Mouse (Mus musculus) forebrain, embryonic 11.5 days (tissue): ENCODE results near the gene Cfap299. TPM values are rescaled to one million over a fixed set of nuclear protein-coding genes. Genes with fewer than 3 reads are reported as not detected.

Experiments used
- ATAC-seq: fragments of 200-750 bp; cut with Nextera tagmentation; replicated peaks from 2 replicates; pipeline ENCODE4 v1.8.0; 2017; ENCODE audit warnings: moderate TSS enrichment; ENCODE audit not compliant: low FRiP score
- DNase-seq: peaks from one replicate; pipeline ENCODE4 v3.0.0-alpha.2; 2017; ENCODE audit warnings: low spot score
- H3K27ac ChIP-seq: fragments of 300-500 bp; sonication (generic); 2 replicates; pipeline ENCODE4 v1.5.1; 2014; ENCODE audit warnings: low read depth, low read length
- H3K27me3 ChIP-seq: fragments of 300-500 bp; sonication (generic); 2 replicates; pipeline ENCODE4 v1.6.1; 2014; ENCODE audit warnings: mild to moderate bottlenecking, low read length, mixed read lengths; ENCODE audit not compliant: control insufficient read depth, insufficient read depth
- H3K36me3 ChIP-seq: fragments of 300-500 bp; sonication (generic); 2 replicates; pipeline ENCODE4 v1.6.1; 2014; ENCODE audit warnings: mild to moderate bottlenecking, low read length, moderate library complexity, mixed read lengths; ENCODE audit not compliant: control insufficient read depth, insufficient read depth
- H3K4me1 ChIP-seq: fragments of 300-500 bp; sonication (generic); replicated peaks from 2 replicates; pipeline ENCODE4 v1.6.1; 2014; ENCODE audit warnings: low read length, mixed read lengths; ENCODE audit not compliant: control insufficient read depth, insufficient read depth
- H3K4me2 ChIP-seq: fragments of 300-500 bp; sonication (generic); 2 replicates; pipeline ENCODE4 v1.6.1; 2014; ENCODE audit warnings: low read depth, mild to moderate bottlenecking, low read length, moderate library complexity, mixed read lengths; ENCODE audit not compliant: severe bottlenecking
- H3K4me3 ChIP-seq: fragments of 300-500 bp; sonication (generic); 2 replicates; pipeline ENCODE4 v1.5.1; 2014; ENCODE audit warnings: low read depth, low read length
- H3K9ac ChIP-seq: fragments of 300-500 bp; sonication (generic); 2 replicates; pipeline ENCODE4 v1.6.1; 2014; ENCODE audit warnings: low read length
- H3K9me3 ChIP-seq: fragments of 300-500 bp; sonication (generic); 2 replicates; pipeline ENCODE4 v1.6.1; 2016; ENCODE audit warnings: low read length, mixed read lengths; ENCODE audit not compliant: control insufficient read depth
- WGBS: fragments of 180-500 bp; shearing (Covaris S2); extraction: QIAGEN DNeasy Blood & Tissue Kit; methylation state at CpG from one replicate; pipeline ENCODE4 v1.1.7; 2014; 5-methylcytosine and 5-hydroxymethylcytosine counted together
- polyA plus RNA-seq: library from polyadenylated mRNA; unstranded; fragments of >200 nt; fragmentation: Nextera tagmentation; extraction: Ambion mirVana; gene quantifications from 2 replicates; pipeline ENCODE4 v1.2.1, GENCODE M21; 2014

The Cfap299 gene
- polyA plus RNA-seq, 1 experiment from 2014 or later = 0.23 TPM

DNA sequence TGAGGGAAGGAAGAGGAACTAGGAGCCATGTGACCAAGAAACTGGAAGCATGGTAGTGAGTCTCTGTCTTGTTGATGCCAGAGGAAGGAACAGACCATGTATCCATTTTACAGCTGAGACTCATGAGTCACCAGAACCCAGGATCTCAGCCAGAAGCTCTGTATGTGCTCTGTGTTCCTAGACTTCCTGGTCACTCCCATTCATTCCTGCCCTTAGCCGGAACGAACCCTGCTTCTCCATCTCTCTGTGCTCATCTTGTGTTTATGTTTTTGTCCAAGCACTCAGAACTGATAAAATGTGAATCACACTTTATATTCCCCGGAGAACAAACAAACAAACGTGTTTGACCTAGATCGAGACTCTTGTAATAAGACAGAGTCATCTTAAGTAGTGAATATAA, 36.2 kb downstream of the Cfap299 start:
- no peak overlapping the region for H3K4me3 ChIP-seq
- no peaks in the 10 kb centered on the region for H3K9me3 ChIP-seq
- H3K4me1 ChIP-seq = no peaks in the 10 kb centered on the region
- 86% methylated on average over 5 of the region's 5 CpGs for WGBS
- no peak overlapping the region for H3K4me2 ChIP-seq
- DNase-seq (no peak), ATAC-seq (no peak)
- H3K36me3 ChIP-seq = no peaks in the 10 kb centered on the region
- H3K9ac ChIP-seq = no peak overlapping the region
- H3K27ac ChIP-seq = no peak overlapping the region
- H3K27me3 ChIP-seq = no peaks in the 10 kb centered on the region

DNA sequence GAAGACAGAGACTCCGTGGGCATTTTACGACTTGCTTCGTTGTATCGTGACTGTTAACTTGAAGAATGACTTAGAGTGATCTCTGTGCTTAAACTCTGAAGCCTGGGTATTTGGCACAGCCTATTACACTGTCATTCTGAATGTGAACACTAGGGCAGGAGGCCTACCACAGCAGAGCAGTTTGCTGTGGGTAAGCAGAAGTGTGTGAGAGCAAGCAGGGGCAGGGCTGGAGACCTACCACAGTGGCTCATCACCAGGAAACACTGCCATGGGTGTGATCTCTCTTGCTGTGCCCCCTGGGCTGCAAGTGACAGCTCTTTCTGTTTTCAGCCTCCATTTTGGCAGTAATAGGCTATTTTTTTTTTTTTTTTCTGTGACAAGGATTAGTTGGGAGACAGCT, 39.7 kb downstream of the Cfap299 start:
- DNase-seq = no peak
- no peak for ATAC-seq

DNA sequence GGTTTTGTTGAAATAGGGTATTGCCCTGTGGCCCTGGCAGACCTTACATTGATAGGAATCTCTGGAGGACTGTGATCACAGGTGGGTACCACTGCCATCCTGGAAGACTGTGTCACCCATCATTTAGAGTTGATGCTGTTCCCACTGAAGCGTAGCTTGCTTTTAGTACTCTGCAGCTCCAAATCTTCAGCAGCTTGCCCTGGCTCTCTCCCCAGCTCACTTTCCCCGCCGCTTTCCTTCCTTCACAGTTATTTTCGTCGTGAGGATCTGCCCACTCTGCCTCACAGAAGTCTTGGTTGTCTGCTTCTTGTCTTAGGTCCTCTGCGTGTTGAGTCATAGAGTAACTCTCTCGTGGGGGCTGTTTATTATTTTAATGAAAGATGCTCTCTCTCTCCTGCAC, 40.3 kb downstream of the Cfap299 start:
- DNase-seq (no peak), ATAC-seq (no peak)
- Histone ChIP-seq H3K9me3 (no peaks in the 10 kb centered on the region), H3K4me3 (no peak overlapping the region), H3K4me2 (no peak overlapping the region), H3K36me3 (no peaks in the 10 kb centered on the region), H3K27me3 (no peaks in the 10 kb centered on the region), H3K27ac (no peak overlapping the region), H3K9ac (no peak overlapping the region), H3K4me1 (no peaks in the 10 kb centered on the region)
- 85% methylated on average over 7 of the region's 7 CpGs for WGBS

More for the DNA sequence above, 39.7 kb downstream of the Cfap299 start:
- Histone ChIP-seq H3K9me3 (no peaks in the 10 kb centered on the region), H3K4me2 (no peak overlapping the region), H3K4me1 (no peaks in the 10 kb centered on the region), H3K27ac (no peak overlapping the region), H3K27me3 (no peaks in the 10 kb centered on the region), H3K9ac (no peak overlapping the region), H3K4me3 (no peak overlapping the region), H3K36me3 (no peaks in the 10 kb centered on the region)
- WGBS = 91% methylated on average over 4 of the region's 4 CpGs

DNA sequence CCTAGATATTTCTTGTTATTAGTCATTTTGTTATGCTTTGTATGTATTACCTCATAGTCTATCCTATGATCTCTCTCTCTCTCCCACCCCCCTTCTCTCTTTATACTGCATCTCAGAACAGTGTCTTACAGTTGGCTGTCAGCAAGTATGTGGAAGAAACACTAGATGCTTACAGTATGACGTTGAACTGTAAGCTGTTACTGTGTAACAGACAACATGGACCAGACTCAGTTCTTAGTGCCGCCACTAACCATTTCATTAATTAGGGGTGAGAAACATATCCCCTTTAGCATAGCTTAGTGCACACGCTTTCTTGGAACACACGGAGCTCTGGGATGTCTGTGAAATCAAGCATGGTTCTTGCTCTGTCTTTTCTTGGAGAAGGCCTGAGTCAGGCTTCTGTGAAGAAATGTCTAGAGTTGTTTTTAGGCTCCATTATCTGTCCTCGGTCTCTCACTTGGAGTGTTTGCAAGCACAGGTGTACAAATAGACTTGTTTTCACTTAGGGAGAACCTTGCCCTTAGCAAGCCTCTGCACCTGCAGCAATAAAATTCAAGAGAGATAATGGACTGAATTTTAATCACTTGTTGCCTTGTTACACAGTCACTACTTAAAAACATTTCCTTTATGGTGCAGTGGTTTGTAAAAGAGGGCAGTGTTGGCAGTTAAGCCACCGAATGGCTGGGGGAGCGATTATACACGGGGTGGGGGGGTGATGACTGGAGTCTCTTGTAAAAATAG, 47.1 kb downstream of the Cfap299 start:
- no peak overlapping the region for H3K4me3 ChIP-seq
- no peaks in the 10 kb centered on the region for H3K4me1 ChIP-seq
- no peaks in the 10 kb centered on the region for H3K27me3 ChIP-seq
- H3K36me3 ChIP-seq = no peaks in the 10 kb centered on the region
- no peak for ATAC-seq
- no peak overlapping the region for H3K27ac ChIP-seq
- 68% methylated on average over 8 of the region's 8 CpGs for WGBS
- no peak overlapping the region for H3K4me2 ChIP-seq
- DNase-seq = no peak
- H3K9me3 ChIP-seq = no peaks in the 10 kb centered on the region
- H3K9ac ChIP-seq = no peak overlapping the region

DNA sequence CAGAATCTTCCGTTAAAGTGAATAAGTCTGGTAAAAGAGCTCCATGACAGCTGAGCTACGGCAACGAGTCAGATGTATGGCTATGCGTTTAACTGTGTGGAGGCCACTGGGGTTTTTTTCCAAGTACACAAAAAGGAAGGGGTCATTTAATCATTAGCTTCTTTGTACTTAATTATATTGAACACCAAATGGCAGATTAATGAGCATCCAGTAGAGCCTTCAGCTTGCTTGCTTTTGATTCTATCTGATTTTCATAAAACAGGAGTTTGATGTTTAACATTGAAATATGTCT, 47.6 kb downstream of the Cfap299 start:
- H3K4me1 ChIP-seq = no peaks in the 10 kb centered on the region
- no peak overlapping the region for H3K27ac ChIP-seq
- H3K4me3 ChIP-seq = no peak overlapping the region
- no peak for DNase-seq
- H3K4me2 ChIP-seq = no peak overlapping the region
- 49% methylated on average over 4 of the region's 4 CpGs for WGBS
- no peak for ATAC-seq
- no peaks in the 10 kb centered on the region for H3K27me3 ChIP-seq
- H3K9me3 ChIP-seq = no peaks in the 10 kb centered on the region
- H3K9ac ChIP-seq = no peak overlapping the region
- no peaks in the 10 kb centered on the region for H3K36me3 ChIP-seq

DNA sequence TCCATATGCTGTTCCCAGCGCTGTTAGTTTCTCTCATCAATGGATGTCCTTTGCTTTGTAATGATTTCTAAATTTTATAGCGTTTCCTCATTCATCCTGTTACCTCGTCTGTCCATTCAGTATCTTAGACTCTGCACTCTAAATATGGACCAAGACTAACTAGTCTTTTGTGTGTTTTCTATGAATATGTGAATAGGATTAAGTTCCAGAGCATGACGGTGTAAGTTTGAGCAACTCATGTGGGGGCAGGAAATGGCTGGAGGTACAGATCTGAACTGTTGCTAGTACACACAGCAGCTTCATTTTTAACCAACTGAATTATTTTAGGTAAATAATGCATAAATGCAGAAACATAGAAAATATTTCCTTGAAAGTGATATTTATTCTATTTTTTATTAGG, 51.3 kb downstream of the Cfap299 start:
- Histone ChIP-seq H3K4me3 (no peak overlapping the region), H3K9ac (no peak overlapping the region), H3K9me3 (no peaks in the 10 kb centered on the region), H3K4me1 (no peaks in the 10 kb centered on the region), H3K4me2 (no peak overlapping the region), H3K27ac (no peak overlapping the region), H3K36me3 (no peaks in the 10 kb centered on the region), H3K27me3 (no peaks in the 10 kb centered on the region)
- DNase-seq (no peak), ATAC-seq (no peak)
- WGBS = 75% methylated on average over 4 of the region's 4 CpGs

DNA sequence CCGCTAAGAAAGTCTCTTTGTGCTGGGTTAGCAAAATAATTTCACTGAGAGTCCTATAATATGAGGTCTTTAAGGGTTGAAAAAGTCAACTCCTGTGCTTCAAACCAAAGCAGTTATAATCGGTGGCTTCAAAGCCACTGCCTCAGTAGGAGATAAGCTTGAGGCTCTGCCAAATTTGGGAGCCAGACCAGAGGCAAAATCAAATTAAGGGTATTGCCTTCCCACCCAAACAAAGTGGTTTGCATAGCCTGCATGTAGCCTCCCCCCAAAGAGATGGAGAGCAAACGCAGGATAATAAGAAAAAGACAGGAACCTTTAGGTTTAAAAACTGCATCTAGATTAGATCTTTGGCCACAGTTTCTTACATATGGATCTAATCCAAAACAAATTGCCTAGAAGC, 58.0 kb downstream of the Cfap299 start:
- 74% methylated on average over 3 of the region's 3 CpGs for WGBS
- H3K27me3 ChIP-seq = no peaks in the 10 kb centered on the region
- no peak for ATAC-seq

DNA sequence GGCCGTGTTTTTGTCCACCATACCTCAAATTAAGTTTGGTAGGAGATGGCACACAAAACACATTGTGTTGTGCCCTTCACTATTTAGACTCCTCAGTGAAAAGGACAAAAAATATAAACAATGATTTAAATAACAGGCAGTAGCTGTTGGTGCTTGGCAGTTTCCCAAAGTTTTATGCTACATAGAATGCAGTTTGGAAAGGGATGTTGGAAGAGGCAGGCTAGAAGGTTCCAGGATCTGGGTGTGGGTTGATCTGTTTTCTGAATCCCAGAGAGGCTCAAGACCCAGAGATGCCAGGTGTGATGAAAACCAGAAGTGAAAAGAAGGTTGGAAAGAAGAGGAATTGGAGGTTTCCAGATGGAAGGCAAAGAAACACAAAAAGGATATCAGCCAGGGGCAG, 73.1 kb downstream of the Cfap299 start:
- ATAC-seq = no peak
- no peak overlapping the region for H3K4me2 ChIP-seq
- no peak overlapping the region for H3K27ac ChIP-seq
- H3K27me3 ChIP-seq = no peaks in the 10 kb centered on the region
- 89% methylated on average over 1 of the region's 1 CpGs for WGBS
- no peak for DNase-seq
- no peaks in the 10 kb centered on the region for H3K9me3 ChIP-seq
- H3K4me3 ChIP-seq = no peak overlapping the region
- no peak overlapping the region for H3K9ac ChIP-seq
- no peaks in the 10 kb centered on the region for H3K36me3 ChIP-seq
- no peaks in the 10 kb centered on the region for H3K4me1 ChIP-seq

More for the DNA sequence above, 58.0 kb downstream of the Cfap299 start:
- Histone ChIP-seq H3K4me2 (no peak overlapping the region), H3K4me1 (no peaks in the 10 kb centered on the region), H3K9ac (no peak overlapping the region), H3K9me3 (no peaks in the 10 kb centered on the region), H3K4me3 (no peak overlapping the region), H3K27ac (no peak overlapping the region), H3K36me3 (no peaks in the 10 kb centered on the region)
- DNase-seq = no peak

DNA sequence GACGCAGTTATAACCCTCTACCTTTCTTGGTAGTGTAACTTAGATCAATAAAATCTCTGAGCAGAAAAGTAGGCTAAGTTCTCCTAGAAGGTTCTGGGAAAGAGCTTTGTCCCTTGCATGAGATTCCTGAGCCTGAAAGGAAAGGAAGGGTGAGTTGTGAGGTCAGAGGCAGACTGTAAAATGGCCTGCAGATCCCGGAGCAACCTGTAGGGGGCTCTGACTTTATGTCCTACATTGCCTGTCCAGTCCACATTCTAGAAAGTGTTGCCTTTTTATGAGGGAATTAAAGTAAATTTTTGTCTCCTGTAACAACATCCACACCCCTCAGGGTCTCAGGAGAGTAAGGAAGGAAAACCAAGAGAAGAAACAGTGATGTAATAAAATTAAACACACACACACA, 81.0 kb downstream of the Cfap299 start:
- ATAC-seq (no peak), DNase-seq (peak; percentile 55)
- Histone ChIP-seq H3K4me2 (no peak overlapping the region), H3K27me3 (no peaks in the 10 kb centered on the region), H3K36me3 (no peaks in the 10 kb centered on the region), H3K4me1 (no peaks in the 10 kb centered on the region), H3K9ac (no peak overlapping the region), H3K9me3 (no peaks in the 10 kb centered on the region), H3K27ac (no peak overlapping the region), H3K4me3 (no peak overlapping the region)
- WGBS = 80% methylated on average over 2 of the region's 2 CpGs
